Mouse (Mus musculus): ENCODE data around the gene 1700102P08Rik. TPM values are rescaled to one million over a fixed set of nuclear protein-coding genes. Genes with fewer than 3 reads are reported as not detected.

1700102P08Rik gene
- polyA plus RNA-seq, 1 experiment = not detected

DNA sequence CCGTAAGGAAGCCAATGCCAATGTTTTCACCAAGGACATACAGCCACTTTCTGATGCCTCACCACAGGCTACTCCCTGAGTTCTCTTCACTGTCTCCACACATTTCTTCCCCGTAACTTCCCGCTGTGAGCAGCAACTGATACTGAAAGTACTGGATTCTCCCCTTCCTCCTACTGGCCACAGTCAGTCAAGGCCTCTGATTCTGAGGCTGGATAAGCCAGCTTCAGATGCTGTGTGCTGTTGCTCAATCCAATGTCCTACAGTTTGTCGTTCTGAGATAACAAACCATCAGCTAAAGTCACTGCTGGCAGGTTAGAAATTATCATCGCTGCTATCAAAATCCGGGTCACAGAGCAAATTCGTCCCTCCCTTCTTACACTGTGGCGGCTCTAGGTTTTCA lies 11.8 kb downstream of the 1700102P08Rik start:
- Histone ChIP-seq H3K27me3 (ENCODE audit: control insufficient read depth, insufficient read depth, low read length) (no peaks in the 10 kb centered on the region), H3K4me1 (ENCODE audit: control insufficient read depth, insufficient read depth, insufficient read length, low read length) (peaks cover 2% of the 10 kb centered on the region; the same call in 1 of the 2 replicates), H3K36me3 (ENCODE audit: control insufficient read depth, insufficient read depth, low read length) (no peaks in the 10 kb centered on the region), H3K4me3 (ENCODE audit: low read depth, low read length) (no peak overlapping the region), H3K27ac (ENCODE audit: insufficient read depth, low read depth, low read length) (no peak overlapping the region)
- 46% methylated on average over 8 of the region's 8 CpGs for WGBS
- no peak for TF ChIP-seq CTCF (IDR thresholded peaks at IDR 0.05; ENCODE audit: extremely low read depth, insufficient read length, insufficient replicate concordance, low read depth, low read length)
- no peak for TF ChIP-seq POLR2A (IDR thresholded peaks at IDR 0.05; ENCODE audit: low read depth, low read length)

DNA sequence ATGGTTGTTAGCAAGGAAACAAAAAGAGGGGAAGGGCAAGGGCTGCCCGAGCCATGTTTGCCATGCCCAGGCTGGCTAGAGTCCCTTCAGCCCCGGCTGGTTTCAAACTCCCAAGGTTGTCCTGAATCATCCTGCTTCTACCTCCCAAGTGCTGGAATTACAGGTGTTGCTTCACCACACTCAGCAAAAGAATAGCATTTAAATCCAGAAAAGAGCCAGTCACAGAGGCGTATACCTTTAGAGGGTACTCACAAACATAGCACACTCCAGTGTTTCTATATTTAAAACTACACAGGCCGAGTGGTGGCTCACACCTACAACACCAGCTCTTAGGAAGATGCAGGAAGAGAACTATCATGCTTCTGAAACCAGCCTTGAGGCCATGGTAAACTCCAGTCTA lies 16.9 kb downstream of the 1700102P08Rik start:
- H3K36me3 ChIP-seq (ENCODE audit: control insufficient read depth, insufficient read depth, low read length) = no peaks in the 10 kb centered on the region
- H3K27ac ChIP-seq (ENCODE audit: insufficient read depth, low read depth, low read length) = no peak overlapping the region
- TF ChIP-seq POLR2A (IDR thresholded peaks at IDR 0.05; ENCODE audit: low read depth, low read length) (no peak), CTCF (IDR thresholded peaks at IDR 0.05; ENCODE audit: extremely low read depth, insufficient read length, insufficient replicate concordance, low read depth, low read length) (no peak)
- WGBS = 85% methylated on average over 4 of the region's 4 CpGs
- H3K4me1 ChIP-seq (ENCODE audit: control insufficient read depth, insufficient read depth, insufficient read length, low read length) = 0 out of 2 replicates have a peak, but pooled peaks cover 2% of the 10 kb centered on the region
- no peak overlapping the region for H3K4me3 ChIP-seq (ENCODE audit: low read depth, low read length)
- H3K27me3 ChIP-seq (ENCODE audit: control insufficient read depth, insufficient read depth, low read length) = no peaks in the 10 kb centered on the region

DNA sequence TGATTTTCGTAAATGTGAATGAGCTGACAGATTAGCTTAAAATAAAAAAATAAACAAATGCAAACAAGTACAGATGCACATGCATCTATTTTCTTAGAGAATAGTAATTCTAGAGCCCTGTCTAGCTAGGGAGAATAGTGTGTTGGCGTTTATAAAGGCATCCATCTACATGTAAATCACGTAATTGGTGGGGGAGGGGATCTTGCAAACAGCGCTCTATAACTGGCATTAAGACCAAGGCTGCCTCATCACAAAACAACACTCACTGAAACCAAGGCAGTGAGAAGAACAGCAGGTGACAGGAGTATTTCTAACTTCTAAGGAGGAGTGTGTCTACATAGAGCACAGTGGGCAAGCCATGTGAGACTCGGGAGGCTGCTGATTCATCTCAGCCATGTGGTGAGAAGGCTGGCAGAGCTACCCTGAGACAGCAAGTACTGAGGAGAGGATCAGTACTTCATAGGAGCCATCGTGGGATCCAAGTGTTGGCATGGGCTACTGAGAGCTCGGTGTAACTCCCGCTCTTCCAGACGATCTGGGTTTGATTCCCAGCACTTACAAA lies 18.9 kb downstream of the 1700102P08Rik start:
- Histone ChIP-seq H3K4me1 (ENCODE audit: control insufficient read depth, insufficient read depth, insufficient read length, low read length) (no peaks in the 10 kb centered on the region), H3K4me3 (ENCODE audit: low read depth, low read length) (no peak overlapping the region), H3K36me3 (ENCODE audit: control insufficient read depth, insufficient read depth, low read length) (no peaks in the 10 kb centered on the region), H3K27me3 (ENCODE audit: control insufficient read depth, insufficient read depth, low read length) (no peaks in the 10 kb centered on the region), H3K27ac (ENCODE audit: insufficient read depth, low read depth, low read length) (no peak overlapping the region)
- WGBS = 82% methylated on average over 9 of the region's 9 CpGs
- TF ChIP-seq POLR2A (IDR thresholded peaks at IDR 0.05; ENCODE audit: low read depth, low read length) (no peak), CTCF (IDR thresholded peaks at IDR 0.05; ENCODE audit: extremely low read depth, insufficient read length, insufficient replicate concordance, low read depth, low read length) (no peak)

DNA sequence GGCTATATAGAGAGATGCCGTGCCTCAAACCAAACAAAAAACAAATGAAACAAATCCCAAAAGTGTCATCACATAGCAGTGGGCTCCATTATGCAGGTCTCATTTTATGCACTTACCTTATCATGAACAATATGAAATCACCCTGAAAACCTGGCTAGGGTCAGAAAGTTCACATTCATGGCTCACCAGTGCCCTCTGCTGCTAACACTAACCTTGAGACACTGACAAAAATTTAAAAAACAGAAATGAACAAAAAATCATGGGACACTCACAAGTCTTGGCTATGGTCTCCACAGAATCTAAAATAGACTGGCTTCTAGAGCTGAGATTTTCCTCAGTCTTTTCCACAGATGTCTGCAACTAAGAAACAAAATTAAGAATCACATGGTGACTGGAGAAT lies 19.6 kb downstream of the 1700102P08Rik start:
- H3K27me3 ChIP-seq (ENCODE audit: control insufficient read depth, insufficient read depth, low read length) = no peaks in the 10 kb centered on the region
- TF ChIP-seq POLR2A (IDR thresholded peaks at IDR 0.05; ENCODE audit: low read depth, low read length) (no peak), CTCF (IDR thresholded peaks at IDR 0.05; ENCODE audit: extremely low read depth, insufficient read length, insufficient replicate concordance, low read depth, low read length) (no peak)
- no peaks in the 10 kb centered on the region for H3K36me3 ChIP-seq (ENCODE audit: control insufficient read depth, insufficient read depth, low read length)
- H3K4me1 ChIP-seq (ENCODE audit: control insufficient read depth, insufficient read depth, insufficient read length, low read length) = no peaks in the 10 kb centered on the region
- no peak overlapping the region for H3K4me3 ChIP-seq (ENCODE audit: low read depth, low read length)
- no peak overlapping the region for H3K27ac ChIP-seq (ENCODE audit: insufficient read depth, low read depth, low read length)
- WGBS = 65% methylated on average over 1 of the region's 1 CpGs

DNA sequence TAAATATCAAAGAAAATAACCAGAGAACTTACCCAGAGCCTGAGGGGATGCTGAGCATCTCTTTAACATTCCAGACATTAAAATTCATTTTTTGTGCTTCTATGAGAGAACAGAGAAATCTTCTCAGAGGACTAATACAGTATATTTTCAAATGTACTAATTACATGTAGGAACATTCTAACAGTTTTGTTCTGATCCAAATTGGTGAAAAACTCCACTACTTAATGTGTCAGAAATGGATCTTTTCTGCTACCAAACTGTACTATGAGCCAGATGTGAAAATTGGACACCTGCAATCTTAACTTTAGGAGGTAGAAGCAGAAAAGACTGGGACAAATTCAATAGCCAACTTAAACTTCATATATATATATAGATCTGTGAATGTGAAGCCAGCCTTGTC lies 35.8 kb downstream of the 1700102P08Rik start, which contains the start of gene Ccdc36:
Gene Ccdc36 (minus strand): TSS at position 101 of the 400 bp plus-strand sequence.
- Histone ChIP-seq H3K4me3 (ENCODE audit: low read depth, low read length) (no peak within 1 kb of the TSS), H3K27me3 (ENCODE audit: control insufficient read depth, insufficient read depth, low read length) (no peaks in the 10 kb centered on the region; the same call in 1 of the 2 replicates), H3K36me3 (ENCODE audit: control insufficient read depth, insufficient read depth, low read length) (no peaks in the 10 kb centered on the region), H3K27ac (ENCODE audit: insufficient read depth, low read depth, low read length) (no peak within 1 kb of the TSS), H3K4me1 (ENCODE audit: control insufficient read depth, insufficient read depth, insufficient read length, low read length) (peaks cover 5% of the 10 kb centered on the region; the same call in 1 of the 2 replicates)
- no peak for TF ChIP-seq POLR2A (IDR thresholded peaks at IDR 0.05; ENCODE audit: low read depth, low read length)
- TF ChIP-seq CTCF (IDR thresholded peaks at IDR 0.05; ENCODE audit: extremely low read depth, insufficient read length, insufficient replicate concordance, low read depth, low read length) = no peak

DNA sequence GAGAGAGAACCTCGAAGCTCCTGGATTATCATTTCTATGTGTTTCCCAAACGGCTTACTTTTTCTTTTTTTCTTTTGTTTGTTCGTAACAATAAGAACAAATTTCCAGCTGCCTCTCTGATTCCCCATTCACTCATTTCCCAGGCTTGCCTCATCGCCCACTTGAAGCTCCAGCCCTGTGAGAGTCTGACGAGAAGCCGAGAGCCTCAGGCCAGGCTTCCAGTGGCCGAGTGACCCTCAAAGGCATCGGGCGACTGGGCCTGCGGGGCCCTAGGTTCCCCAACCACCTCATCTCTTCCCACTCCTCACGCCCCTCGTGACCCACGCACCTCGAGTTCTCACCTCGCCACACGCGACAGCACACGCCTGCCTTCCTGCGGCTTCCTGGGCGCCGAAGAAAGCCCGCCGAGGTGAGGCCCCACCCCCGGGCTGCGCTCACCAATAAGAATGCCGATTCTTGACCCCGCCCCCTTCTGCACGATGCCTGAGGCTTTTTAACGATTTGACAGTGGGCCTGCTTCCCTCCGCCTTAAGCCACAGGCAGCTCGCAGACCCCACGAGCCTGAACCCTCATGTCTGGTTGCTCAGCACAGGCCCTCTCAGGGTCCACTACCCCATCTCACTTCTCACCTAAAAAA lies 38.9 kb downstream of the 1700102P08Rik start:
- TF ChIP-seq POLR2A (IDR thresholded peaks at IDR 0.05; ENCODE audit: low read depth, low read length) = no peak
- no peak for TF ChIP-seq CTCF (IDR thresholded peaks at IDR 0.05; ENCODE audit: extremely low read depth, insufficient read length, insufficient replicate concordance, low read depth, low read length)
- peak overlapping the region; percentile 17 for H3K4me3 ChIP-seq (ENCODE audit: low read depth, low read length)
- no peak overlapping the region for H3K27ac ChIP-seq (ENCODE audit: insufficient read depth, low read depth, low read length)
- no peaks in the 10 kb centered on the region for H3K27me3 ChIP-seq (ENCODE audit: control insufficient read depth, insufficient read depth, low read length)
- H3K4me1 ChIP-seq (ENCODE audit: control insufficient read depth, insufficient read depth, insufficient read length, low read length) = peaks cover 5% of the 10 kb centered on the region; the same call in 1 of the 2 replicates
- WGBS = 49% methylated on average over 32 of the region's 32 CpGs
- H3K36me3 ChIP-seq (ENCODE audit: control insufficient read depth, insufficient read depth, low read length) = no peaks in the 10 kb centered on the region

DNA sequence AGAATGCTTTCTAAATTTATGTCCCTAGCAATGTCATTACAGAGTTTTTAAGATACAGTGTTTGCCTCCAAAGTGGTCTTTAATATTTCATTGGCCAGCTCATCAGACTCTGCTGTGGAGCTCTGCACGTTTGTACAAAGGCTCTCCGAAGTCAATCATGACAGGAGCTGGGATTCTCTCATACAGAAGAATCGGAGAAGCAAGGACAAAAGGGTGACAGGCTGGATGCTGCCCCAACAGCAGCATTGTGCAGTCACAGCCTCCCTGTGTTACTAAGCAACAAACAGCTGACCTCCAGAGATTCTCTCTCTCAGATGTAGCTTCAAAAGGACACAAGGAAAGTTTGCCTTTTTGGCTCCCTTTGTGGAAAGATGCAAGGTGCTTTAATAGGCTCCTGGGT lies 43.6 kb downstream of the 1700102P08Rik start, which contains the start of gene BC048562:
Gene BC048562 (plus strand): TSS at position 301 of the 400 bp plus-strand sequence.
- 73% methylated on average over 3 of the region's 3 CpGs for WGBS
- H3K4me1 ChIP-seq (ENCODE audit: control insufficient read depth, insufficient read depth, insufficient read length, low read length) = peaks cover 5% of the 10 kb centered on the region; the same call in 1 of the 2 replicates
- no peaks in the 10 kb centered on the region for H3K27me3 ChIP-seq (ENCODE audit: control insufficient read depth, insufficient read depth, low read length)
- H3K36me3 ChIP-seq (ENCODE audit: control insufficient read depth, insufficient read depth, low read length) = no peaks in the 10 kb centered on the region
- no peak within 1 kb of the TSS for H3K4me3 ChIP-seq (ENCODE audit: low read depth, low read length)
- H3K27ac ChIP-seq (ENCODE audit: insufficient read depth, low read depth, low read length) = no peak within 1 kb of the TSS
- TF ChIP-seq POLR2A (IDR thresholded peaks at IDR 0.05; ENCODE audit: low read depth, low read length) = no peak
- TF ChIP-seq CTCF (IDR thresholded peaks at IDR 0.05; ENCODE audit: extremely low read depth, insufficient read length, insufficient replicate concordance, low read depth, low read length) = no peak

Measured in small intestine, adult 2 months (tissue).